ENCODE assay signal across 8 mouse cellular contexts in the genomic region with DNA sequence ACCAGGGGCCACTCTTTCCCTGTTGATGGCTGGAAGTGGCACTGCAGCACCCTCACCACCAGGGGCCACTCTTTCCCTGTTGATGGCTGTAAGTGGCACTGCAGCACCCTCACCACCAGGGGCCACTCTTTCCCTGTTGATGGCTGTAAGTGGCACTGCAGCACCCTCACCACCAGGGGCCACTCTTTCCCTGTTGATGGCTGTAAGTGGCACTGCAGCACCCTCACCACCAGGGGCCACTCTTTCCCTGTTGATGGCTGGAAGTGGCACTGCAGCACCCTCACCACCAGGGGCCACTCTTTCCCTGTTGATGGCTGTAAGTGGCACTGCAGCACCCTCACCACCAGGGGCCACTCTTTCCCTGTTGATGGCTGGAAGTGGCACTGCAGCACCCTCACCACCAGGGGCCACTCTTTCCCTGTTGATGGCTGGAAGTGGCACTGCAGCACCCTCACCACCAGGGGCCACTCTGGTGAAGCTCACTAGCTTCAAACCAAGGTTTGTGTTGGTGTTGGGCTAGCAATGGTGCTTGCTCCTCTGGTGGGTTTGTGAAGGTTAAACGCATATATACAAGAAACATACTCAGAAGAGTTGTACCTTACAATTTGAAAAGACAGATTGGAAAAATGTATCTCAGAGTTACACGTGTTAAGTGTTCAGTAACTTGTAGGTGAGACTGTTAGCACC.
DNase-seq lines count a peak whose midpoint lies in the region; ATAC-seq and TF ChIP-seq lines count a peak whose summit lies in the region.
"Not testable (repeated sequence)": the region's sequence is repeated elsewhere in the genome, so short reads cannot be mapped to it uniquely, and the experiment has no call there.

No protein-coding gene starts in this region.

- H3K27me3 ChIP-seq in Patski, result not testable (repeated sequence)

- POLR2A ChIA-PET in Patski (lab: Charles Lee), result not testable (repeated sequence)

- not testable (repeated sequence) for ATAC-seq in Patski
- ATAC-seq in erythroblast, adult 5-6 weeks (replicated peaks; ENCODE audit: low FRiP score, poor library complexity, severe bottlenecking), result peak; percentile 69

- DNase-seq in Patski (ENCODE audit: low read depth, low spot score), result not testable (repeated sequence)
- peak; percentile 42 for DNase-seq in cerebellum, adult 11-12 months
- DNase-seq in heart, postnatal 4 days, result peak; percentile 52
- peak; percentile 47 to 55 for DNase-seq in layer of hippocampus, postnatal 10 days (ENCODE audit: low spot score in 2 of 2)
- DNase-seq in lung, postnatal 25 days (ENCODE audit: low spot score), result peak; percentile 41
- peak; percentile 39 for DNase-seq in retina, postnatal 7 days (ENCODE audit: low read depth, low spot score)
- peak; percentile 39 to 46 for DNase-seq in thymus, postnatal 36 days

- peak; percentile 83 for TF ChIP-seq CTCF in Patski (IDR thresholded peaks at IDR 0.05)

- CTCF ChIA-PET in Patski (lab: Charles Lee), result interaction anchor here (0.6 to 1.8 kb wide), 6 partner anchors 15 to 785 kb away, joined by 3 to 6 read pairs (median 3); no protein-coding TSS in a partner anchor

- in situ Hi-C loops in Patski (cut with MboI; ENCODE audit: low pct_unique_long_range_greater_than_20kb), result loop anchor here (5.0 to 25.0 kb wide), 2 partner anchors 536 to 779 kb away; no protein-coding TSS in a partner anchor
